Mouse (Mus musculus) testis, adult 2 months (tissue): ENCODE measurements around the gene Mdh1. TPM values are rescaled to one million over a fixed set of nuclear protein-coding genes. Genes with fewer than 3 reads are reported as not detected.

ENCODE experiments used
- H3K27ac ChIP-seq: fragments of 200-500 bp; 2 replicates; pipeline ENCODE4 v1.5.1; 2012; ENCODE audit warnings: low read depth, low read length; ENCODE audit not compliant: control insufficient read depth, insufficient read depth
- H3K27me3 ChIP-seq: fragments of 200-500 bp; 2 replicates; pipeline ENCODE4 v1.6.1; 2012; ENCODE audit warnings: mild to moderate bottlenecking, low read length, moderate library complexity; ENCODE audit not compliant: control insufficient read depth, insufficient read depth
- H3K36me3 ChIP-seq: fragments of 200-500 bp; 2 replicates; pipeline ENCODE4 v1.6.1; 2012; ENCODE audit warnings: mild to moderate bottlenecking, low read length; ENCODE audit not compliant: control insufficient read depth, insufficient read depth
- H3K4me1 ChIP-seq: fragments of 200-500 bp; 2 replicates; pipeline ENCODE4 v1.6.1; 2012; ENCODE audit warnings: low read length; ENCODE audit not compliant: control insufficient read depth, insufficient read depth
- H3K4me3 ChIP-seq: fragments of 200-500 bp; 2 replicates; pipeline ENCODE4 v1.5.1; 2012; ENCODE audit warnings: low read depth, mild to moderate bottlenecking, low read length, moderate library complexity, mixed read lengths; ENCODE audit not compliant: control insufficient read depth
- CTCF ChIP-seq: fragments of 200-500 bp; IDR thresholded peaks from 2 replicates; pipeline ENCODE4 v1.5.1; 2012; ENCODE audit warnings: low read depth, mild to moderate bottlenecking, inconsistent platforms, low read length, moderate library complexity; ENCODE audit not compliant: control insufficient read depth, insufficient read depth, insufficient replicate concordance
- POLR2A ChIP-seq: fragments of 200-500 bp; IDR thresholded peaks from 2 replicates; pipeline ENCODE4 v1.6.1; 2012; ENCODE audit warnings: low read depth, mild to moderate bottlenecking, inconsistent platforms, low read length, moderate library complexity; ENCODE audit not compliant: control insufficient read depth
- polyA plus RNA-seq: library from polyadenylated mRNA; depleted of rRNA; stranded (reverse); fragments of >200 nt; gene quantifications from 2 replicates; pipeline ENCODE4 v1.2.3, GENCODE M21; 2012; rRNA removed

Mdh1 gene
- 24.0 and 28.2 TPM in 2 replicates for polyA plus RNA-seq

DNA sequence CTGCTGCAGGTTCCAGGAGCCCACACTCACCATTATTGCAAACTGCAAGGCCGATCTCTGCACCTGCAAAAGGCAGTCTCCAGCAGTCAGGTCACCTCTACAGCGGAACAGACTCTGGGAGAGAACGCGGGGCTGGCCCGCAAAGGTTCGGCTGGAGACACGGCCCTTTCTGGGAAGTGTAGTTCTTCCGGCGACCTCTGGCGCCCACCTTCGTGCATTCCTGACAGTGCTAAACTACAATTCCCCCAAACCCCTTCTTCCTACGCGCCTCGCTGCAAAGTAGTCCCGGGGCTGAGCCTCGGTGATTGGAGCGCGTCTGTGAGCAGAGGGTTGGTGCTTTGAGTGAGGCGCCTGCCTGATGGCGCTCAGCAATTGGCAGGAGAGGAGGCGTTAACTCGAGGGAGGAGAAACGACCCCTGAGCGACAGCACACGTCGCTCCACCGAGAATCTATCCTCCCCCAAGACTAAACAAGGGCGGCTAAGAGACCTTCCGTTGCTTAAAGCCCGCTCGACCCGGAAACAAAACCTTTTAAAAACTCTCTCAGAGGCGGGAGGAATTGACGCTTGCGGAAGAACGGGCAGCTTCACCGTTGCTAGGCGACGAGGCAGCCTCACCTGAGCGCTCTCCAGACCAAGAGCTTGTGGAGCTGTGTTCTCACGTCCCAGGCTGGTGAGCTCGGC, at the start of gene Mdh1, which contains the start of gene Wdpcp:
Gene Mdh1 (minus strand): TSS at position 668 of the 682 bp plus-strand sequence.
Gene Wdpcp (plus strand): TSS at position 536 of the 682 bp plus-strand sequence.
- Histone ChIP-seq H3K27ac (peak within 1 kb of the TSS; percentile 79), H3K27me3 (no peaks in the 10 kb centered on the region), H3K4me3 (peak within 1 kb of the TSS; percentile 96)

DNA sequence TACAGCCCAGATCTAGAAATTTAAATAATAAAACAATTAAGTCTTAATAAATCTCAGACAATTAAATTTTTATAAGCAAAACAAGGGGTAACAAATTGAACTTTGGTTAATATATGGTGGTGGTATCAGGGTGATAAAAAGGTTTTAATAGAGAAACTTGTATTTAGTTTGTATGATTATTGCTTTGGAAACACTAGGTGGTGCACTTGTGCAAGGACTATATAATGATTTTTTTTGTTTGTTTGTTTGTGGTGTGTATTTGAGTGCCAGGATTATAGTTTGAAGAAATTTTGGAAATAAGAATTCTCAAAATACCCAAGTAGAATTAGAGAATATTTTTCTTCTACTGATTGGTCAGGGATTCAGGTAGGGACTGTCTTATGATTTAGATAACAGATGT, 43.7 kb upstream of the Mdh1 start:
- H3K27me3 ChIP-seq: no peaks in the 10 kb centered on the region
- H3K4me3 ChIP-seq: no peak overlapping the region
- H3K36me3 ChIP-seq: no peaks in the 10 kb centered on the region
- H3K27ac ChIP-seq: no peak overlapping the region
- H3K4me1 ChIP-seq: no peaks in the 10 kb centered on the region
- TF ChIP-seq POLR2A (no peak), CTCF (no peak)

More for the DNA sequence above, at the start of gene Mdh1, which contains the start of gene Wdpcp:
- no peak for TF ChIP-seq CTCF
- TF ChIP-seq POLR2A: peak; percentile 70
- peaks cover 5% of the 10 kb centered on the region for H3K4me1 ChIP-seq
- no peaks in the 10 kb centered on the region for H3K36me3 ChIP-seq

DNA sequence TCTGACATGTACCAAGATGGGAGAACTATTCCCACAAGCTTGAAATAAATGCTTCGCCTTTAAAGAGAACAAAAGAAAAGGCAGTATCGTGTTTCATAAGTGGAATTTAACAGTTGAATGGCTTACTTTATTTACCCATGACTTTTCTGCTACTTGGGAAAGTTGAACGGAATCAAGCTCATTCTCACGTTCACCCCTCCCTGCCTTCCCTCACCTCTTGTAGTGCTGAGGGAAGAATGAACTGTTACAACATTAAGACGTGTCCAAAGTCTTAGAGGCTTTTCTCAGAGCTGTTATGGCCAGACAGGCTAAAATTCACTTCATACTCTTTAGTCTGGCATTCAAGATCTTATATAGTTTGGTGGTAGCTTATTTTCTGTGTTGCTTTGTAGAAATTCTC, 30.3 kb upstream of the Mdh1 start:
- TF ChIP-seq POLR2A (no peak), CTCF (no peak)
- H3K27me3 ChIP-seq: no peaks in the 10 kb centered on the region
- H3K27ac ChIP-seq: no peak overlapping the region
- H3K36me3 ChIP-seq: no peaks in the 10 kb centered on the region
- H3K4me3 ChIP-seq: no peak overlapping the region
- no peaks in the 10 kb centered on the region for H3K4me1 ChIP-seq

- Histone ChIP-seq H3K36me3 (no peaks in the 10 kb centered on the region), H3K4me1 (no peaks in the 10 kb centered on the region), H3K27me3 (no peaks in the 10 kb centered on the region), H3K27ac (no peak overlapping the region), H3K4me3 (no peak overlapping the region)
- TF ChIP-seq CTCF: no peak
- TF ChIP-seq POLR2A: no peak
Measured at GRCm38 (mm10) chr11:21583286-21583685, 11.1 kb upstream of the Mdh1 start.

- H3K4me3 ChIP-seq: no peak overlapping the region
- H3K27ac ChIP-seq: no peak overlapping the region
- TF ChIP-seq POLR2A (no peak), CTCF (no peak)
- no peaks in the 10 kb centered on the region for H3K36me3 ChIP-seq
- H3K4me1 ChIP-seq: no peaks in the 10 kb centered on the region
- H3K27me3 ChIP-seq: no peaks in the 10 kb centered on the region
Measured at GRCm38 (mm10) chr11:21581472-21581871, 9.3 kb upstream of the Mdh1 start.

DNA sequence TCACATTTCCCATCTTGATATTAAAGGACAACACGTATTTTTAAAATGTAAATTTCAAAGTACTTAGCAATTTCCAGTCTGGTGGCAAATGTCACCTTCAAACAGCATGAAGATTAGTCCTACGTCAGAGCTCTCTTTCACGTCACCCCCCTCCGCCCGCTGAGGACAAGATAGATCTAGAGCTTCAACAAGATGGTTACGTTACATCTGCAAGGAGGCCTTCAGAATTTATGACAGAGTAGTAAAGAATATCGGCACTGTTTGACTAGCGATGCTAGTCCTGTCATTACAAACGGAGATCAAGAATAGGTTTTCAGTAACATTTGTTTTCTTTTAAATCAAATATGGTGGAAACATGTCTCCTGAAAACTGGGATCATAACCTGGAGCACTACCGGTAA, 1.2 kb downstream of the Mdh1 start:
- Histone ChIP-seq H3K4me3 (peak overlapping the region; percentile 96; the same call in 1 of the 2 replicates), H3K27ac (peak overlapping the region; percentile 79), H3K4me1 (peaks cover 5% of the 10 kb centered on the region), H3K27me3 (no peaks in the 10 kb centered on the region), H3K36me3 (no peaks in the 10 kb centered on the region)
- no peak for TF ChIP-seq CTCF
- TF ChIP-seq POLR2A: no peak

GRCm38 (mm10) chr11:21570109-21570474, 2.1 kb downstream of the Mdh1 start:
- no peak for TF ChIP-seq CTCF
- TF ChIP-seq POLR2A: no peak
- Histone ChIP-seq H3K4me3 (no peak overlapping the region), H3K4me1 (peaks cover 5% of the 10 kb centered on the region), H3K27ac (no peak overlapping the region), H3K27me3 (no peaks in the 10 kb centered on the region), H3K36me3 (no peaks in the 10 kb centered on the region)
